Mouse (Mus musculus) neutrophil, adult 83 days (primary cell): ENCODE data around the gene Tmem268. TPM values are rescaled to one million over a fixed set of nuclear protein-coding genes. Genes with fewer than 3 reads are reported as not detected.

Experiments
- total RNA-seq, 2 experiments: library from RNA; stranded (reverse); gene quantifications; one replicate each; pipeline ENCODE4 v1.2.4; 2023

The Tmem268 gene
- total RNA-seq = 10 to 100 TPM; 24.7 to 25.8 TPM

DNA sequence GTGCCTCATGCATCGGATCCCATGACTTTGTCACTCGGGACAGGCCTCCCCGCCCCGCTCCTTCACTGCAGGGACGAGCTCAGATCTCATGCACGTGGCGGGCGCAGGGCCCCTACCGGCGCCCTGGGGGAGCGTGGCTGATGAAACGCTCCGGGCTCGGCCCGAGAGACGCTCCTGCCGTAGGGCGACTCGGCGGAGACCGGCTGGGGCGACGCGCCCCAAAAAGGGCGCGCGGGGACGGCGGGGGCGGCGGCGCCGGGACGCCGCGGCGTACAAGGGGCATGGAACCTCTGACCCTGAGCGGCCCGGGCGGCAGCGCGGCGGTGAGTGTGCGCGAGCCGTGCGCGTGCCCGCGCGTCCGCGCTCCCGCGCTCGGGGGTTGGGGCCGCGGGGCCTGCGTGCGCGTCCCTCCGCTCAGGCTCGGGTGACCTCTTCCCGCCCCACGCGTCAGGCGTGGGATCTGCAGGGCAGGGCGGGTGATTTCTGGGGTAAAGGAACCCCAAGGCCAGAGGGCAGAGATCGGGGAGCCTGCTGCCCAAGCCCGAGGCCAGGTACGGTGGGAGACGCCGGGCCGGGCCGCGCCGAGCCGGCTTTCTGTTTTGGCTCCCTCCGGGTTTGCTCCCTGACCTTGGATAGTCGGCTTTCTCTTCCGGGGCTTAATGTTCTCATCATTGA is at the start of gene Tmem268:
Tmem268 (plus strand) TSS at position 375 of the 675 bp plus-strand sequence.

DNA sequence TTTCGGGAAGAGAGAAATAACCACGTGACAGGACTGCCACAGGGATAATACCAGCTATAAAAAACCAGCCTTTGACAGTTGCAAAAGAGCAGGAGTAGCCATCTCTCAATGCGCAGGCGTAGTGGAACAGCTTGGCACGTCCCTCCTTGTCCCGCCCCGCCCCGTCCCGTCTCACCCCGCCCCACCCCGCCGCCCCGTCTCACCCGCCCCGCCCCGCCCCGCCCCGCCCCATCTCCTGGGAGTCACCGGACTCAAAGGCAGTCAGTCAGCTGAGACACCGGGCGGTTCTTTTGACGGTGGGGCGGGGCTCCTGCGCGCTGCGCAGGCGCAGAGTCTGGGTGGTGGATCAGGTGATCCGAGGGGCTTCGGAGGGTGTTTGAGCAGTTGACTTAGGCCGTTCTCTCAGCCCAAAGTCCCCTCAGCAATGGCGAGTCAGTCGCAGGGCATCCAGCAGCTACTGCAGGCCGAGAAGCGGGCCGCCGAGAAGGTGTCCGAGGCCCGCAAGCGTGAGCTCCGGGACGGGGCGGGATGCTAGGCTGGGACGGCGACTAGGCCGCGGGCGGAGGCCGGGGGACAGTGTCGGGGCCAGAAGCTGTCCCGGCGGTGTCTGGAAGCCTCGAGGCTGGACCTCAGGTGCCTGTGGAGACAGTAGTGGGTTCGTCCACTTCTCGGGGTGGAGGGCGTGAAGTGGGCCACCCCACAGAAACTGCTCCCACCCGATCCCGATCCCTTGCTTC is 13.9 kb upstream of the Tmem268 start, which contains the start of gene Atp6v1g1:
Atp6v1g1 (plus strand) TSS at position 279 of the 737 bp plus-strand sequence.

DNA sequence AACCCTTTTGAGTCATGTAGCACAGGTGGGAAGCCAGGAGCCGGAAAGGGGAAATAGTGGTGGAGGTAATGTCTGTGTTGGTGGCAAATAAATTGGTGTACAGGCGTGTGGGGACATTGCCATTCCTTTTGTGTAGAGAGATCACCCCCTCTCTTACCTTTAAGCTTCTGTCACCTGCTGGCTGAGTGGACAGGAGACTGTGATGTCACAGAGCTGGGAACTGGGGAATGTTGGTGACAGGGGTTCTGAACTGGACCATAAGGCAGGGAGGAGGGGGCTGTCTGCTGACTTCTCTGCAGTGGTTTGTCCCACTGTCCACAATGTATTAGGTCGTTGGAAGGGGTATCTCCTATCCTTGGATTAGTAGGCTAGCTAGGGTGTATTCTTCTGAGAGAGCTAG is 46.4 kb downstream of the Tmem268 start, which contains the start of gene Gm11213:
Gm11213 (minus strand) TSS at position 317 of the 400 bp plus-strand sequence.

DNA sequence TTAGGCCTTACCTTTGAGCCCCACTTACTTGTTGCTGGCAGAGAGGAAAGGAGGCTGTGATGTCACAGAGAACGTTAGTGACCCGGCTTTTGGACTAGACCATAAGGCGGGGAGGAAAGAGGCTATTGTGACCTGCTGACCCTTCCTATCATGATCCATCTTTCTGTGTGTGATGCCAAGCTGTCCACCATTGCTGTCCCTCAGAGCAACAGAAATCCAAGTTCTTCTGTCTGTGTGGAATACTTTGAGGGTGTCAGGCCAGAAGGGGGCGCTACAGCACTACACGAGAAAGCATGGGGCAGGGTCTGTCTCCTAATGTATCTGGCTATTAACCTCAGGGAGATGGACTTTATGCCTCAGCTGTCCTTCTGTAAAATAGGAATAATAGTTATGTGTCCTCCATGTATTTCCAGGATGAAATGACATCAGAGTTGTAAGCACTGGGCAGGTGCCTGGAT is 63.8 kb downstream of the Tmem268 start, which contains the start of gene Tex48:
Tex48 (minus strand) TSS at position 51 of the 458 bp plus-strand sequence.

Other genes starting within 250 kb of the Tmem268 start
- 10 to 100 TPM; 39.2 to 49.8 TPM for gene Orm1, start 214.2 kb upstream of the Tmem268 start, total RNA-seq
- gene Orm3, start 202.6 kb upstream of the Tmem268 start, total RNA-seq = not detected
- 1 to 10 TPM; 2.1 to 2.2 TPM for gene Orm2, start 196.3 kb upstream of the Tmem268 start, total RNA-seq
- 100 to 1,000 TPM; 236 to 274 TPM for gene Akna, start 155.4 kb upstream of the Tmem268 start, total RNA-seq
- 1 to 10 TPM; 1.4 to 1.5 TPM for gene Whrn, start 62.8 kb upstream of the Tmem268 start, total RNA-seq
- gene Atp6v1g1, start 14.0 kb upstream of the Tmem268 start, total RNA-seq = 100 to 1,000 TPM; 118 to 134 TPM
- gene Gm11213, start 46.5 kb downstream of the Tmem268 start, total RNA-seq = not detected
- gene Tex48, start 63.6 kb downstream of the Tmem268 start, total RNA-seq = not detected
- gene Gm11214, start 104.6 kb downstream of the Tmem268 start, total RNA-seq = not detected
- under 1 TPM in 1 of 2 experiments, not detected in 1; 0.09 TPM for gene Tnfsf15, start 186.3 kb downstream of the Tmem268 start, total RNA-seq